Mouse (Mus musculus) heart, embryonic 11.5 days (tissue): ENCODE data around the gene Hspa4l. TPM values are rescaled to one million over a fixed set of nuclear protein-coding genes. Genes with fewer than 3 reads are reported as not detected.
"Not testable (repeated sequence)": the region's sequence is repeated elsewhere in the genome, so short reads cannot be mapped to it uniquely, and the experiment has no call there.

Experiments used
- ATAC-seq: fragments of 200-750 bp; cut with Nextera tagmentation; replicated peaks from 2 replicates; pipeline ENCODE4 v1.8.0; 2017; ENCODE audit warnings: moderate library complexity; ENCODE audit not compliant: insufficient number of reproducible peaks, low FRiP score, low TSS enrichment
- H3K27ac ChIP-seq: fragments of 300-500 bp; sonication (generic); 2 replicates; pipeline ENCODE4 v1.5.1; 2014; ENCODE audit warnings: mild to moderate bottlenecking, low read depth, low read length
- H3K27me3 ChIP-seq: fragments of 300-500 bp; sonication (generic); 2 replicates; pipeline ENCODE4 v1.6.1; 2014; ENCODE audit warnings: mild to moderate bottlenecking, low read length, mixed read lengths; ENCODE audit not compliant: control insufficient read depth, insufficient read depth
- H3K36me3 ChIP-seq: fragments of 300-500 bp; sonication (generic); 2 replicates; pipeline ENCODE4 v1.6.1; 2014; ENCODE audit warnings: mild to moderate bottlenecking, low read length, moderate library complexity, mixed read lengths; ENCODE audit not compliant: control insufficient read depth, insufficient read depth
- H3K4me1 ChIP-seq: fragments of 300-500 bp; sonication (generic); 2 replicates; pipeline ENCODE4 v1.6.1; 2014; ENCODE audit warnings: low read length; ENCODE audit not compliant: control insufficient read depth, insufficient read depth
- H3K4me2 ChIP-seq: fragments of 300-500 bp; sonication (generic); 2 replicates; pipeline ENCODE4 v1.6.1; 2014; ENCODE audit warnings: mild to moderate bottlenecking, moderate library complexity
- H3K4me3 ChIP-seq: fragments of 300-500 bp; sonication (generic); 2 replicates; pipeline ENCODE4 v1.5.1; 2014; ENCODE audit warnings: low read depth, low read length
- H3K9ac ChIP-seq: fragments of 300-500 bp; sonication (generic); 2 replicates; pipeline ENCODE4 v1.6.1; 2014; ENCODE audit warnings: mild to moderate bottlenecking, low read depth, low read length, moderate library complexity
- H3K9me3 ChIP-seq: fragments of 300-500 bp; sonication (generic); replicated peaks from 2 replicates; pipeline ENCODE4 v1.6.1; 2016; ENCODE audit warnings: low read length; ENCODE audit not compliant: control insufficient read depth
- WGBS: fragments of 180-500 bp; shearing (Covaris S2); extraction: QIAGEN DNeasy Blood & Tissue Kit; methylation state at CpG from one replicate; pipeline ENCODE4 v1.1.7; 2014; ENCODE audit not compliant: insufficient replicate concordance; 5-methylcytosine and 5-hydroxymethylcytosine counted together
- polyA plus RNA-seq: library from polyadenylated mRNA; unstranded; fragments of >200 nt; fragmentation: Nextera tagmentation; extraction: Ambion mirVana; gene quantifications from 2 replicates; pipeline ENCODE4 v1.2.1, GENCODE M21; 2014

Gene Hspa4l
- polyA plus RNA-seq, 1 experiment from 2014 or later = 31.1 TPM

- Histone ChIP-seq H3K4me2 (peak overlapping the region; percentile 85), H3K9ac (peak overlapping the region; percentile 85), H3K4me1 (no peaks in the 10 kb centered on the region; the same call in 1 of the 2 replicates), H3K27me3 (no peaks in the 10 kb centered on the region), H3K4me3 (peak overlapping the region; percentile 82), H3K36me3 (peaks cover under 1% of the 10 kb centered on the region; the same call in 1 of the 2 replicates), H3K27ac (peak overlapping the region; percentile 67), H3K9me3 (no peaks in the 10 kb centered on the region)
- 0% methylated on average over 28 of the region's 37 CpGs for WGBS
- ATAC-seq = peak; percentile 83
These were observed 56.1 kb downstream of the Hspa4l start for GRCm38 (mm10) chr3:40800373-40800823.

GRCm38 (mm10) chr3:40806871-40807270, 62.6 kb downstream of the Hspa4l start:
- no peak overlapping the region for H3K4me2 ChIP-seq
- no peak overlapping the region for H3K4me3 ChIP-seq
- no peak overlapping the region for H3K27ac ChIP-seq
- H3K27me3 ChIP-seq = no peaks in the 10 kb centered on the region
- ATAC-seq = no peak
- no peak overlapping the region for H3K9ac ChIP-seq
- WGBS = 65% methylated on average over 2 of the region's 2 CpGs
- peaks cover 21% of the 10 kb centered on the region for H3K36me3 ChIP-seq
- no peaks in the 10 kb centered on the region for H3K4me1 ChIP-seq
- no peaks in the 10 kb centered on the region for H3K9me3 ChIP-seq

- H3K4me2 ChIP-seq = no peak overlapping the region
- no peaks in the 10 kb centered on the region for H3K27me3 ChIP-seq
- H3K4me1 ChIP-seq = no peaks in the 10 kb centered on the region
- peaks cover 29% of the 10 kb centered on the region for H3K36me3 ChIP-seq
- no peak overlapping the region for H3K4me3 ChIP-seq
- no peak for ATAC-seq
- no peaks in the 10 kb centered on the region for H3K9me3 ChIP-seq
- WGBS = 96% methylated on average over 10 of the region's 10 CpGs
- H3K9ac ChIP-seq = no peak overlapping the region
- no peak overlapping the region for H3K27ac ChIP-seq
These were observed 64.4 kb downstream of the Hspa4l start for GRCm38 (mm10) chr3:40808686-40809085.

- Histone ChIP-seq H3K4me3 (no peak overlapping the region), H3K36me3 (peaks cover 29% of the 10 kb centered on the region), H3K9ac (no peak overlapping the region), H3K9me3 (no peaks in the 10 kb centered on the region), H3K4me1 (no peaks in the 10 kb centered on the region), H3K4me2 (no peak overlapping the region), H3K27me3 (no peaks in the 10 kb centered on the region), H3K27ac (no peak overlapping the region)
- 88% methylated on average over 2 of the region's 2 CpGs for WGBS
- ATAC-seq = no peak
These were observed 65.6 kb downstream of the Hspa4l start for GRCm38 (mm10) chr3:40809894-40810293.

- ATAC-seq = no peak
- Histone ChIP-seq H3K36me3 (peaks cover 32% of the 10 kb centered on the region), H3K27ac (no peak overlapping the region), H3K4me1 (no peaks in the 10 kb centered on the region), H3K9ac (no peak overlapping the region), H3K4me3 (no peak overlapping the region), H3K27me3 (no peaks in the 10 kb centered on the region), H3K9me3 (no peaks in the 10 kb centered on the region), H3K4me2 (no peak overlapping the region)
- 89% methylated on average over 2 of the region's 2 CpGs for WGBS
These were observed 69.0 kb downstream of the Hspa4l start for GRCm38 (mm10) chr3:40813275-40813674.

GRCm38 (mm10) chr3:40845521-40845920, 101.2 kb downstream of the Hspa4l start:
- H3K9me3 ChIP-seq, H3K27me3 ChIP-seq, H3K4me1 ChIP-seq, ATAC-seq, H3K36me3 ChIP-seq, H3K9ac ChIP-seq, H3K27ac ChIP-seq: not testable (repeated sequence)
- 81% methylated on average over 5 of the region's 6 CpGs for WGBS
- Histone ChIP-seq H3K4me3 (0 out of 2 replicates have a peak overlapping the region, but pooled peaks have one; percentile 50), H3K4me2 (peak overlapping the region; percentile 66)

Other genes starting within 250 kb of the Hspa4l start
- 4.1 and 5.4 TPM in 2 replicates for gene Intu, start 213.2 kb upstream of the Hspa4l start, polyA plus RNA-seq
- gene Slc25a31, start 35.6 kb upstream of the Hspa4l start, polyA plus RNA-seq = 0.56 and 0.66 TPM in 2 replicates
- gene Plk4, start 55.5 kb downstream of the Hspa4l start, polyA plus RNA-seq = 45.6 and 49.1 TPM in 2 replicates
- 4.9 and 6.3 TPM in 2 replicates for gene Mfsd8, start 102.4 kb downstream of the Hspa4l start, polyA plus RNA-seq
- gene Abhd18, start 102.5 kb downstream of the Hspa4l start, polyA plus RNA-seq = 11.1 and 12.2 TPM in 2 replicates
- 0.21 TPM in 1 of 2 replicates, not detected in the other for gene 1700034I23Rik, start 158.0 kb downstream of the Hspa4l start, polyA plus RNA-seq
- gene Larp1b, start 205.3 kb downstream of the Hspa4l start, polyA plus RNA-seq = 9.8 and 11.2 TPM in 2 replicates